Mouse (Mus musculus): Measurements from ENCODE around the gene Cmtr1. TPM values are rescaled to one million over a fixed set of nuclear protein-coding genes. Genes with fewer than 3 reads are reported as not detected.

Gene Cmtr1
- polyA plus RNA-seq, 1 experiment from 2014 or later: 138 TPM

- no peak for ATAC-seq
- Histone ChIP-seq H3K9me3 (no peaks in the 10 kb centered on the region), H3K4me2 (replicated peaks) (no peak overlapping the region), H3K4me3 (replicated peaks) (no peak overlapping the region), H3K27ac (no peak overlapping the region), H3K4me1 (replicated peaks) (0 out of 2 replicates have a peak, but pooled peaks cover 3% of the 10 kb centered on the region), H3K27me3 (no peaks in the 10 kb centered on the region), H3K9ac (replicated peaks) (no peak overlapping the region), H3K36me3 (peaks cover 94% of the 10 kb centered on the region)
- WGBS: 70% methylated on average over 5 of the region's 5 CpGs
These were observed 24.3 kb upstream of the Cmtr1 start for GRCm38 (mm10) chr17:29636118-29636517.

GRCm38 (mm10) chr17:29637377-29637776 lies 23.0 kb upstream of the Cmtr1 start:
- H3K36me3 ChIP-seq: peaks cover 96% of the 10 kb centered on the region
- no peak overlapping the region for H3K27ac ChIP-seq
- no peak for ATAC-seq

GRCm38 (mm10) chr17:29637895-29638294 lies 22.5 kb upstream of the Cmtr1 start:
- WGBS: 91% methylated on average over 8 of the region's 8 CpGs
- Histone ChIP-seq H3K4me2 (replicated peaks) (no peak overlapping the region), H3K4me3 (replicated peaks) (no peak overlapping the region), H3K4me1 (replicated peaks) (0 out of 2 replicates have a peak, but pooled peaks cover 3% of the 10 kb centered on the region), H3K27ac (no peak overlapping the region), H3K9me3 (no peaks in the 10 kb centered on the region), H3K36me3 (peaks cover 97% of the 10 kb centered on the region), H3K9ac (replicated peaks) (no peak overlapping the region), H3K27me3 (no peaks in the 10 kb centered on the region)
- ATAC-seq: no peak

More at GRCm38 (mm10) chr17:29637377-29637776, 23.0 kb upstream of the Cmtr1 start:
- Histone ChIP-seq H3K9ac (replicated peaks) (no peak overlapping the region), H3K4me3 (replicated peaks) (no peak overlapping the region), H3K27me3 (no peaks in the 10 kb centered on the region), H3K9me3 (no peaks in the 10 kb centered on the region), H3K4me1 (replicated peaks) (0 out of 2 replicates have a peak, but pooled peaks cover 3% of the 10 kb centered on the region), H3K4me2 (replicated peaks) (no peak overlapping the region)
- WGBS: 97% methylated on average over 4 of the region's 4 CpGs

- no peak overlapping the region for H3K4me3 ChIP-seq (replicated peaks)
- no peak for ATAC-seq
- no peak overlapping the region for H3K27ac ChIP-seq
- peaks cover 70% of the 10 kb centered on the region for H3K36me3 ChIP-seq
- no peaks in the 10 kb centered on the region for H3K9me3 ChIP-seq
- H3K4me1 ChIP-seq (replicated peaks): peaks cover 3% of the 10 kb centered on the region; the same call in 1 of the 2 replicates
- no peak overlapping the region for H3K9ac ChIP-seq (replicated peaks)
- 95% methylated on average over 11 of the region's 11 CpGs for WGBS
- H3K4me2 ChIP-seq (replicated peaks): no peak overlapping the region
- no peaks in the 10 kb centered on the region for H3K27me3 ChIP-seq
These were observed 19.4 kb upstream of the Cmtr1 start for GRCm38 (mm10) chr17:29640971-29641370.

- ATAC-seq: no peak
These were observed 18.2 kb upstream of the Cmtr1 start for GRCm38 (mm10) chr17:29642219-29642618.

GRCm38 (mm10) chr17:29658249-29658648 lies 2.1 kb upstream of the Cmtr1 start:
- Histone ChIP-seq H3K9me3 (no peaks in the 10 kb centered on the region), H3K36me3 (no peaks in the 10 kb centered on the region), H3K9ac (replicated peaks) (no peak overlapping the region), H3K27ac (no peak overlapping the region), H3K4me3 (replicated peaks) (no peak overlapping the region), H3K4me2 (replicated peaks) (no peak overlapping the region), H3K4me1 (replicated peaks) (peaks cover 9% of the 10 kb centered on the region), H3K27me3 (no peaks in the 10 kb centered on the region)
- ATAC-seq: no peak
- 87% methylated on average over 2 of the region's 2 CpGs for WGBS

More at GRCm38 (mm10) chr17:29642219-29642618, 18.2 kb upstream of the Cmtr1 start:
- no peak overlapping the region for H3K4me3 ChIP-seq (replicated peaks)
- no peaks in the 10 kb centered on the region for H3K27me3 ChIP-seq
- no peak overlapping the region for H3K4me2 ChIP-seq (replicated peaks)
- H3K9me3 ChIP-seq: no peaks in the 10 kb centered on the region
- H3K36me3 ChIP-seq: peaks cover 63% of the 10 kb centered on the region
- 59% methylated on average over 3 of the region's 3 CpGs for whole genome bisulfite sequencing
- peaks cover 3% of the 10 kb centered on the region; the same call in 1 of the 2 replicates for H3K4me1 ChIP-seq (replicated peaks)
- no peak overlapping the region for H3K9ac ChIP-seq (replicated peaks)
- H3K27ac ChIP-seq: no peak overlapping the region

- under 1% methylated on average over 40 of the region's 41 CpGs for WGBS
- Histone ChIP-seq H3K4me3 (replicated peaks) (peak overlapping the region; percentile 92), H3K9me3 (no peaks in the 10 kb centered on the region), H3K4me2 (replicated peaks) (peak overlapping the region; percentile 92), H3K27me3 (no peaks in the 10 kb centered on the region), H3K4me1 (replicated peaks) (peaks cover 9% of the 10 kb centered on the region), H3K27ac (peak overlapping the region; percentile 93), H3K9ac (replicated peaks) (peak overlapping the region; percentile 96), H3K36me3 (peaks cover 13% of the 10 kb centered on the region)
- no peak; the same call in 1 of the 2 replicates for ATAC-seq
These were observed 482 bp downstream of the Cmtr1 start for GRCm38 (mm10) chr17:29660762-29661391.

GRCm38 (mm10) chr17:29662145-29662544 lies 1.8 kb downstream of the Cmtr1 start:
- Histone ChIP-seq H3K4me3 (replicated peaks) (no peak overlapping the region), H3K27ac (no peak overlapping the region), H3K9ac (replicated peaks) (no peak overlapping the region), H3K4me2 (replicated peaks) (peak overlapping the region; percentile 92; the same call in 1 of the 2 replicates), H3K4me1 (replicated peaks) (peaks cover 9% of the 10 kb centered on the region), H3K27me3 (no peaks in the 10 kb centered on the region), H3K36me3 (peaks cover 20% of the 10 kb centered on the region), H3K9me3 (no peaks in the 10 kb centered on the region)
- ATAC-seq: no peak
- 91% methylated on average over 6 of the region's 6 CpGs for WGBS

- Histone ChIP-seq H3K27me3 (no peaks in the 10 kb centered on the region), H3K4me1 (replicated peaks) (peaks cover 21% of the 10 kb centered on the region), H3K27ac (peak overlapping the region; percentile 69), H3K9ac (replicated peaks) (peak overlapping the region; percentile 28; the same call in 1 of the 2 replicates), H3K4me3 (replicated peaks) (no peak overlapping the region), H3K36me3 (peaks cover 34% of the 10 kb centered on the region), H3K4me2 (replicated peaks) (no peak overlapping the region), H3K9me3 (no peaks in the 10 kb centered on the region)
- peak; percentile 68 for ATAC-seq
- 62% methylated on average over 10 of the region's 10 CpGs for WGBS
These were observed 7.9 kb downstream of the Cmtr1 start for GRCm38 (mm10) chr17:29668051-29668986.

- Histone ChIP-seq H3K27me3 (no peaks in the 10 kb centered on the region), H3K9ac (replicated peaks) (no peak overlapping the region), H3K36me3 (peaks cover 41% of the 10 kb centered on the region), H3K27ac (0 out of 2 replicates have a peak overlapping the region, but pooled peaks have one; percentile 14), H3K9me3 (no peaks in the 10 kb centered on the region), H3K4me1 (replicated peaks) (peaks cover 21% of the 10 kb centered on the region), H3K4me3 (replicated peaks) (no peak overlapping the region), H3K4me2 (replicated peaks) (no peak overlapping the region)
- ATAC-seq: no peak
- 95% methylated on average over 4 of the region's 4 CpGs for whole genome bisulfite sequencing
These were observed 8.6 kb downstream of the Cmtr1 start for GRCm38 (mm10) chr17:29669030-29669429.

GRCm38 (mm10) chr17:29669936-29670335 lies 9.5 kb downstream of the Cmtr1 start:
- Histone ChIP-seq H3K27me3 (no peaks in the 10 kb centered on the region), H3K4me2 (replicated peaks) (no peak overlapping the region), H3K4me1 (replicated peaks) (peaks cover 21% of the 10 kb centered on the region), H3K9ac (replicated peaks) (no peak overlapping the region), H3K36me3 (peaks cover 41% of the 10 kb centered on the region), H3K27ac (no peak overlapping the region), H3K4me3 (replicated peaks) (no peak overlapping the region), H3K9me3 (no peaks in the 10 kb centered on the region)
- no peak for ATAC-seq

GRCm38 (mm10) chr17:29671021-29671420 lies 10.6 kb downstream of the Cmtr1 start:
- ATAC-seq: no peak
- no peaks in the 10 kb centered on the region for H3K9me3 ChIP-seq
- peaks cover 21% of the 10 kb centered on the region for H3K4me1 ChIP-seq (replicated peaks)
- no peaks in the 10 kb centered on the region for H3K27me3 ChIP-seq
- H3K36me3 ChIP-seq: peaks cover 47% of the 10 kb centered on the region
- H3K4me2 ChIP-seq (replicated peaks): no peak overlapping the region
- no peak overlapping the region for H3K4me3 ChIP-seq (replicated peaks)
- 95% methylated on average over 2 of the region's 2 CpGs for WGBS
- H3K9ac ChIP-seq (replicated peaks): no peak overlapping the region
- H3K27ac ChIP-seq: no peak overlapping the region
